Mouse (Mus musculus): ENCODE measurements at regions not wholly inside any gene's neighbourhood (a gene's known extent, or its start where the extent isn't known, plus 50 kb on each side); places are given as distances from the start of the nearest gene placed in this dataset.

GRCm38 (mm10) chrX:136321692-136322091, 51.6 kb downstream of the Bex3 start:
- peak; percentile 7 to 20 for DNase-seq (ENCODE audit: low spot score in 2 of 2)

GRCm38 (mm10) chrX:136365809-136366208, 95.8 kb downstream of the Bex3 start:
- no peak for DNase-seq (ENCODE audit: low spot score in 2 of 2)
